Mouse (Mus musculus): Measurements from ENCODE around the gene Slc10a3.
"Not testable (repeated sequence)": the region's sequence is repeated elsewhere in the genome, so short reads cannot be mapped to it uniquely, and the experiment has no call there.

DNA sequence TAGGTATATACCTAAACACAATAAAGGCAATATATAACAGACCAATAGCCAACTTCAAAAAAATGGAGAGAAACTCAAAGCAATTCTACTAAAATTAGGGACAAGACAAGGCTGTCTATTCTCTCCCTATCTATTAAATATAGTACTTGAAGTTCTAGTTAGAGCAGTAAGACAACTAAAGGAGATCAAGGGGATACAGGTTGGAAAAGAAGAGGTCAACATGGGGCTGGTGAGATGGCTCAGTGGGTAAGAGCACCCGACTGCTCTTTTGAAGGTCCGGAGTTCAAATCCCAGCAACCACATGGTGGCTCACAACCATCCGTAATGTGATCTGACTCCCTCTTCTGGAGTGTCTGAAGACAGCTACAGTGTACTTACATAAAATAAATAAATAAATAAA is 16.1 kb downstream of the Slc10a3 start:
- not testable (repeated sequence) for TF ChIP-seq POLR2A (IDR thresholded peaks at IDR 0.05; ENCODE audit: low read depth, low read length); CTCF (IDR thresholded peaks at IDR 0.05; ENCODE audit: extremely low read depth, insufficient read length, insufficient replicate concordance, low read depth, low read length)

Measured in small intestine, adult 2 months (tissue).